Mouse (Mus musculus) intestine, embryonic 16.5 days (tissue): ENCODE measurements around the gene Gm20869. TPM values are rescaled to one million over a fixed set of nuclear protein-coding genes. Genes with fewer than 3 reads are reported as not detected.
"Not testable (repeated sequence)": the region's sequence is repeated elsewhere in the genome, so short reads cannot be mapped to it uniquely, and the experiment has no call there.

ENCODE experiments used
- ATAC-seq: fragments of 200-750 bp; cut with Nextera tagmentation; 2 replicates; pipeline ENCODE4 v1.8.0; 2017; ENCODE audit warnings: moderate TSS enrichment, moderate library complexity
- H3K27ac ChIP-seq: fragments of 300-500 bp; sonication (generic); 2 replicates; pipeline ENCODE4 v1.5.1; 2014; ENCODE audit warnings: mild to moderate bottlenecking, low read length
- H3K27me3 ChIP-seq: fragments of 300-500 bp; sonication (generic); replicated peaks from 2 replicates; pipeline ENCODE4 v1.6.1; 2014; ENCODE audit warnings: low read length, control low read depth, mixed read lengths; ENCODE audit not compliant: control insufficient read depth, insufficient read depth
- H3K36me3 ChIP-seq: fragments of 300-500 bp; sonication (generic); 2 replicates; pipeline ENCODE4 v1.6.1; 2014; ENCODE audit warnings: low read length, control low read depth; ENCODE audit not compliant: control insufficient read depth, insufficient read depth
- H3K4me1 ChIP-seq: fragments of 300-500 bp; sonication (generic); 2 replicates; pipeline ENCODE4 v1.6.1; 2014; ENCODE audit warnings: low read length, control low read depth, mixed read lengths; ENCODE audit not compliant: control insufficient read depth, insufficient read depth
- H3K4me2 ChIP-seq: fragments of 300-500 bp; sonication (generic); 2 replicates; pipeline ENCODE4 v1.6.1; 2014; ENCODE audit warnings: low read depth, low read length, control low read depth
- H3K4me3 ChIP-seq: fragments of 300-500 bp; sonication (generic); 2 replicates; pipeline ENCODE4 v1.5.1; 2014; ENCODE audit warnings: mild to moderate bottlenecking, low read length
- H3K9ac ChIP-seq: fragments of 300-500 bp; sonication (generic); 2 replicates; pipeline ENCODE4 v1.6.1; 2014; ENCODE audit warnings: low read depth, low read length
- H3K9me3 ChIP-seq: fragments of 300-500 bp; sonication (generic); 2 replicates; pipeline ENCODE4 v1.6.1; 2016; ENCODE audit warnings: low read length, control low read depth; ENCODE audit not compliant: control insufficient read depth
- WGBS: fragments of 180-500 bp; shearing (Covaris S2); extraction: QIAGEN DNeasy Blood & Tissue Kit; methylation state at CpG from one replicate; pipeline ENCODE4 v1.1.7; 2014; 5-methylcytosine and 5-hydroxymethylcytosine counted together
- polyA plus RNA-seq: library from polyadenylated mRNA; unstranded; fragments of >200 nt; fragmentation: Nextera tagmentation; extraction: Ambion mirVana; gene quantifications from 2 replicates; pipeline ENCODE4 v1.2.1, GENCODE M21; 2015

The Gm20869 gene
- not detected in 2 replicates for polyA plus RNA-seq

- not testable (repeated sequence) for H3K27me3 ChIP-seq, ATAC-seq
- no CpG with 5 or more reads among the region's 6 CpGs for WGBS
Measured at GRCm38 (mm10) chrY:71469149-71469548, at the start of gene Gm20869. Gene Gm20869, plus strand, starts transcription at chrY:71469449.

More at GRCm38 (mm10) chrY:71469149-71469548, at the start of gene Gm20869:
- H3K27ac ChIP-seq, H3K36me3 ChIP-seq, H3K4me1 ChIP-seq, H3K9me3 ChIP-seq, H3K4me3 ChIP-seq, H3K9ac ChIP-seq, H3K4me2 ChIP-seq: not testable (repeated sequence)

Other genes starting within 250 kb of the Gm20869 start
- not detected in 2 replicates for gene Gm20870, start 222.6 kb downstream of the Gm20869 start, polyA plus RNA-seq